Mouse (Mus musculus): ENCODE data around the gene Olfr94.
"Not testable (repeated sequence)": the region's sequence is repeated elsewhere in the genome, so short reads cannot be mapped to it uniquely, and the experiment has no call there.

The Olfr94 gene

GRCm38 (mm10) chr17:37200894-37201293 lies at the start of gene Olfr94:
Gene Olfr94, minus strand, starts transcription at chr17:37200994.
- no peak for DNase-seq

GRCm38 (mm10) chr17:37250544-37250943 lies 49.8 kb upstream of the Olfr94 start:
- DNase-seq = peak in 1 of 2 experiments; percentile 24

GRCm38 (mm10) chr17:37249460-37249859 lies 48.7 kb upstream of the Olfr94 start:
- DNase-seq = no peak

GRCm38 (mm10) chr17:37246715-37247114 lies 45.9 kb upstream of the Olfr94 start:
- DNase-seq = peak; percentile 18 to 31

- DNase-seq = no peak
Observed at GRCm38 (mm10) chr17:37242198-37242597, 41.4 kb upstream of the Olfr94 start.

GRCm38 (mm10) chr17:37237230-37237629 lies 36.4 kb upstream of the Olfr94 start, which contains the start of gene Olfr97:
Gene Olfr97, minus strand, starts transcription at chr17:37237330.
- DNase-seq = not testable (repeated sequence)

GRCm38 (mm10) chr17:37221879-37222278 lies 21.1 kb upstream of the Olfr94 start:
- DNase-seq = no peak

GRCm38 (mm10) chr17:37219846-37220245 lies 19.1 kb upstream of the Olfr94 start, which contains the start of gene Olfr96:
Gene Olfr96, plus strand, starts transcription at chr17:37220146.
- no peak for DNase-seq

- no peak for DNase-seq
Observed at GRCm38 (mm10) chr17:37218486-37218885, 17.7 kb upstream of the Olfr94 start.

- DNase-seq = no peak
Observed at GRCm38 (mm10) chr17:37213018-37213417, 12.2 kb upstream of the Olfr94 start, which contains the start of gene Olfr95. Gene Olfr95, minus strand, starts transcription at chr17:37213118.

- no peak for DNase-seq
Observed at GRCm38 (mm10) chr17:37210884-37211768, 10.3 kb upstream of the Olfr94 start.

GRCm38 (mm10) chr17:37203917-37204236 lies 3.1 kb upstream of the Olfr94 start:
- DNase-seq = no peak

GRCm38 (mm10) chr17:37203206-37203916 lies 2.6 kb upstream of the Olfr94 start:
- DNase-seq = peak; percentile 63 to 85

GRCm38 (mm10) chr17:37196845-37197724 lies 3.7 kb downstream of the Olfr94 start:
- no peak for DNase-seq

GRCm38 (mm10) chr17:37194782-37195181 lies 6.0 kb downstream of the Olfr94 start:
- no peak for DNase-seq

- DNase-seq = no peak
Observed at GRCm38 (mm10) chr17:37193656-37194055, 7.1 kb downstream of the Olfr94 start, which contains the start of gene Ubd. Gene Ubd, plus strand, starts transcription at chr17:37193892.

- no peak for DNase-seq
Observed at GRCm38 (mm10) chr17:37193032-37193431, 7.8 kb downstream of the Olfr94 start.

- DNase-seq = peak; percentile 66 to 71
Observed at GRCm38 (mm10) chr17:37190711-37191110, 10.1 kb downstream of the Olfr94 start.

- DNase-seq = no peak
Observed at GRCm38 (mm10) chr17:37185474-37185873, 15.3 kb downstream of the Olfr94 start.

GRCm38 (mm10) chr17:37161394-37161793 lies 39.4 kb downstream of the Olfr94 start, which contains the start of gene Olfr93:
Gene Olfr93, minus strand, starts transcription at chr17:37161494.
- DNase-seq = no peak
